Mouse (Mus musculus) neural tube, embryonic 13.5 days (tissue): ENCODE data around the gene Prss37. TPM values are rescaled to one million over a fixed set of nuclear protein-coding genes. Genes with fewer than 3 reads are reported as not detected.

Experiments used
- polyA plus RNA-seq: library from polyadenylated mRNA; unstranded; fragments of >200 nt; fragmentation: Nextera tagmentation; extraction: Ambion mirVana; gene quantifications from 2 replicates; pipeline ENCODE4 v1.2.1, GENCODE M21; 2015

Gene Prss37
- polyA plus RNA-seq, 1 experiment from 2014 or later = not detected

Other genes with a start within 250 kb of the Prss37 start
- 39.8 and 41.2 TPM in 2 replicates for gene Agk, start 194.3 kb downstream of the Prss37 start, polyA plus RNA-seq
- 12.3 and 13.7 TPM in 2 replicates for gene E330009J07Rik, start 83.4 kb downstream of the Prss37 start, polyA plus RNA-seq
- gene Wee2, start 80.4 kb downstream of the Prss37 start, polyA plus RNA-seq = 0.10 and 0.39 TPM in 2 replicates
- 124 and 131 TPM in 2 replicates for gene Ssbp1, start 48.2 kb downstream of the Prss37 start, polyA plus RNA-seq
- gene Tas2r137, start 28.3 kb downstream of the Prss37 start, polyA plus RNA-seq = 0.18 TPM in 1 of 2 replicates, not detected in the other
- gene Tas2r108, start 26.0 kb downstream of the Prss37 start, polyA plus RNA-seq = 0.40 TPM in 1 of 2 replicates, not detected in the other
- 0.14 TPM in 1 of 2 replicates, not detected in the other for gene Olfr461, start 35.5 kb upstream of the Prss37 start, polyA plus RNA-seq
- gene Olfr460, start 50.0 kb upstream of the Prss37 start, polyA plus RNA-seq = not detected in 2 replicates
- 0.63 and 1.1 TPM in 2 replicates for gene Clec5a, start 66.3 kb upstream of the Prss37 start, polyA plus RNA-seq
- not detected in 2 replicates for gene Tas2r138, start 93.8 kb upstream of the Prss37 start, polyA plus RNA-seq
- 0.21 and 0.22 TPM in 2 replicates for gene Mgam, start 109.3 kb upstream of the Prss37 start, polyA plus RNA-seq